Mouse (Mus musculus): ENCODE data around the gene Psors1c2. TPM values are rescaled to one million over a fixed set of nuclear protein-coding genes. Genes with fewer than 3 reads are reported as not detected.

The Psors1c2 gene
- polyA plus RNA-seq, 1 experiment from 2014 or later, result 1.3 TPM

GRCm38 (mm10) chr17:35526644-35527043 is 6.4 kb upstream of the Psors1c2 start:
- Histone ChIP-seq H3K36me3 (peaks cover 81% of the 10 kb centered on the region), H3K4me2 (no peak overlapping the region), H3K9ac (no peak overlapping the region), H3K9me3 (no peaks in the 10 kb centered on the region), H3K27ac (no peak overlapping the region), H3K27me3 (no peaks in the 10 kb centered on the region), H3K4me1 (no peaks in the 10 kb centered on the region), H3K4me3 (no peak overlapping the region)
- 78% methylated on average over 8 of the region's 8 CpGs for WGBS
- no peak for ATAC-seq (ENCODE audit: insufficient number of reproducible peaks, low FRiP score, low TSS enrichment, low read depth)

GRCm38 (mm10) chr17:35532360-35532759 is 641 bp upstream of the Psors1c2 start:
- Histone ChIP-seq H3K9me3 (no peaks in the 10 kb centered on the region), H3K27me3 (no peaks in the 10 kb centered on the region), H3K4me3 (no peak overlapping the region), H3K4me2 (no peak overlapping the region), H3K9ac (no peak overlapping the region), H3K27ac (no peak overlapping the region), H3K36me3 (peaks cover 31% of the 10 kb centered on the region), H3K4me1 (peaks cover 10% of the 10 kb centered on the region)
- WGBS, result 4% methylated on average over 3 of the region's 3 CpGs
- ATAC-seq (ENCODE audit: insufficient number of reproducible peaks, low FRiP score, low TSS enrichment, low read depth), result no peak

DNA sequence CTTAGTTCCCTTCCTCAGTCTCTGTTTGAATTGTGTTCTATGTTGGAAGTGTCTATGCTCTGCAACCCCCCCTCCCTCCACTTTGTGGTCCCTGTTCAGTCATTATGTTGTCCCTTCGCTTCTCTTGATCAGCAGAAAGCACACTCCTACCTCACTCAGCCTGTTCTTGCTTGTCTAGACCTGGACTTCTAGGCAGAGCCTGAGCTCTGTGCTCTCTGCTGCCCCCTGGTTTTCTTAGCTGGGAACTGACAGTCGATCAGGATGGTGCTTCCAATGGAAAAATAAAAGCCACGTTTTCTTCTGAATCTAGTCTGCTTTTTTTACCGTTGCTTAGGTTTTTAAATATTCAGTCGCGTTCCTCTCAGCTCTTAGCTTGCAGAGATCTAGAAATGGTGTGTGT is 1.3 kb downstream of the Psors1c2 start:
- H3K27me3 ChIP-seq, result no peaks in the 10 kb centered on the region
- WGBS, result 9% methylated on average over 6 of the region's 6 CpGs
- H3K36me3 ChIP-seq, result peaks cover 16% of the 10 kb centered on the region
- no peak overlapping the region for H3K9ac ChIP-seq
- no peak overlapping the region for H3K27ac ChIP-seq
- no peak for ATAC-seq (ENCODE audit: insufficient number of reproducible peaks, low FRiP score, low TSS enrichment, low read depth)
- peaks cover 10% of the 10 kb centered on the region for H3K4me1 ChIP-seq
- H3K4me3 ChIP-seq, result no peak overlapping the region
- no peak overlapping the region for H3K4me2 ChIP-seq
- no peaks in the 10 kb centered on the region for H3K9me3 ChIP-seq

GRCm38 (mm10) chr17:35537421-35537820 is 4.4 kb downstream of the Psors1c2 start:
- H3K27me3 ChIP-seq, result no peaks in the 10 kb centered on the region
- no peaks in the 10 kb centered on the region for H3K36me3 ChIP-seq
- 57% methylated on average over 4 of the region's 4 CpGs for WGBS
- H3K4me2 ChIP-seq, result no peak overlapping the region
- ATAC-seq (ENCODE audit: insufficient number of reproducible peaks, low FRiP score, low TSS enrichment, low read depth), result no peak
- H3K27ac ChIP-seq, result no peak overlapping the region
- H3K4me3 ChIP-seq, result no peak overlapping the region
- peaks cover 10% of the 10 kb centered on the region for H3K4me1 ChIP-seq
- no peak overlapping the region for H3K9ac ChIP-seq
- H3K9me3 ChIP-seq, result no peaks in the 10 kb centered on the region

GRCm38 (mm10) chr17:35538476-35538875 is 5.5 kb downstream of the Psors1c2 start:
- WGBS, result 71% methylated on average over 1 of the region's 1 CpGs
- Histone ChIP-seq H3K4me3 (no peak overlapping the region), H3K4me1 (0 out of 2 replicates have a peak, but pooled peaks cover 5% of the 10 kb centered on the region), H3K9me3 (no peaks in the 10 kb centered on the region), H3K4me2 (no peak overlapping the region), H3K27ac (no peak overlapping the region), H3K9ac (no peak overlapping the region), H3K36me3 (no peaks in the 10 kb centered on the region), H3K27me3 (no peaks in the 10 kb centered on the region)
- no peak for ATAC-seq (ENCODE audit: insufficient number of reproducible peaks, low FRiP score, low TSS enrichment, low read depth)

DNA sequence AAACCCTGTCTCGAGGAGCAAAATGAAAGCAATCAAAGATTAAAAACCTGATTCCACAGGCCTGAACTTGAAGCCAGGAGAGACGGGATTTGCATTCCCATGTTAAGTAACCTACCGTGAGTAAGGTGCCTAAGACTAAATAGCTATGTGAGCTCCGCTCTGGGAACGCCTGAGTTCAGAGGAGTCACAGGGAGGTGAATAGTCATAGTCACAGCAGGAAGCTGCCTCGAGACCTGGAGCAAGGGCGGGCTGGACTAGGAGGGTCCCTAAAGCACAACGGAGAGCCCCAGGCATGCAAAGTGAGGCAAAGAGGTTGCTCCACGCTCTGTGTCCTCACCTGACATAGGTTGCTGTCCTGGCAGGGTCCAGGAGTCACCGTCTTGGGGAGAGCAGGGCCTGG is 6.5 kb downstream of the Psors1c2 start:
- H3K9ac ChIP-seq, result no peak overlapping the region
- no peaks in the 10 kb centered on the region for H3K36me3 ChIP-seq
- H3K4me1 ChIP-seq, result no peaks in the 10 kb centered on the region
- H3K27me3 ChIP-seq, result no peaks in the 10 kb centered on the region
- no peak for ATAC-seq (ENCODE audit: insufficient number of reproducible peaks, low FRiP score, low TSS enrichment, low read depth)
- no peak overlapping the region for H3K4me3 ChIP-seq
- no peak overlapping the region for H3K27ac ChIP-seq
- 44% methylated on average over 10 of the region's 10 CpGs for WGBS
- no peaks in the 10 kb centered on the region for H3K9me3 ChIP-seq
- no peak overlapping the region for H3K4me2 ChIP-seq

DNA sequence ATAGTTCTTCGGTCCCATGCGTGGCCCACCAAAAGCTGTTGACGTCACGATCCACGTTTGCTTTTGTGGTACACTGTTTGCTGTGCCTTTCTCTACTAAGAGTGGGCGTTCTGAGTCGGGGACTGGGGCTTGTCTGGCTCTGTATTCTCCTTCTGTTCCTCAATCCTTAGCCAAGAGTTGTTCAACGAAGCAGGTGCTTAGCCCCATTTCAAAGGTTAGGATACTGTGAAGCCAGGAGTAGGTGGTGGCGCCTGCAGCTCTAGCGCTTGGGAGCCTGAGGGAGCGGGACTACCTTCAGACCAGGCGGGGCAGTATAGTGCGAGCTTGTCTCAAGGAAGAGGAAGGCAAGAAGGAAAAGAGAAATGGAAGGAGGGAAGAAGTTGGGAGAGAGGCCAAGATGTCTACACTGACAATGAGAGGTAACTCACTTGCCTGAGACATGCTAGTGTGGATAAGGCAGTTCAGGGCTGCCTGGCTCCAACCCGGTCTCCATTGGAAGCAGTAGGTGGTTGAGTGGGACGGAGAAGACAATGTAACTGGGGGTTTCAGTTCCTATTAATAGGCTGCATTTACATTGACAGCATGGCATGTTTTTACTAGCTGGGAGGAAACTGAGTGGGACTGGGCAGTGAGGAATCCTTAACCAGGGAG is 9.9 kb downstream of the Psors1c2 start:
- Histone ChIP-seq H3K9ac (no peak overlapping the region), H3K27ac (no peak overlapping the region), H3K36me3 (no peaks in the 10 kb centered on the region), H3K9me3 (no peaks in the 10 kb centered on the region), H3K27me3 (no peaks in the 10 kb centered on the region), H3K4me2 (no peak overlapping the region), H3K4me3 (no peak overlapping the region), H3K4me1 (no peaks in the 10 kb centered on the region; the same call in 1 of the 2 replicates)
- ATAC-seq (ENCODE audit: insufficient number of reproducible peaks, low FRiP score, low TSS enrichment, low read depth), result no peak
- 83% methylated on average over 15 of the region's 15 CpGs for WGBS

DNA sequence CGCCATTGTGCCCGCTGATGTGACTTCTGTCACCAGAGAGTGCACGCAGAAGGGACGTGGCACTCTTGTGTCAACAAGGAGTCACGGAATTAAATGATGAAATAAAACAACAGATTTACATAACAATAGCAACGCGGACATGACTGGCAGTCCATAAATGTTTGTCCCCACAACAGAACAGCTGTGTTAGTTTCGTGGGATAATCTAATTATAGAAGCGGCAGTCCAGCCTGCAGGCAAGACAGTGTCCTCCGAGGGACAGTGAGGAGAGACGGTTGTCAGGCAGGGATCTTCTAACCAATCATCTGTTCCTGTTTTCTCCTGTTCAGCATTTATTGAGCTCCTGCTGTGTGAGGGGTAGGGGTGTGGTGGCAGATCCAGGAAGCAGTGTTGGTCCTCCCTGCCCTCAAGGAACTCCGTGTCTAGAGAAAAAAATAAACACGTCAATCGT is 10.4 kb downstream of the Psors1c2 start:
- no peak for ATAC-seq (ENCODE audit: insufficient number of reproducible peaks, low FRiP score, low TSS enrichment, low read depth)
- H3K4me2 ChIP-seq, result no peak overlapping the region
- no peak overlapping the region for H3K27ac ChIP-seq
- H3K9me3 ChIP-seq, result no peaks in the 10 kb centered on the region
- WGBS, result 56% methylated on average over 14 of the region's 14 CpGs
- H3K36me3 ChIP-seq, result no peaks in the 10 kb centered on the region
- no peaks in the 10 kb centered on the region for H3K27me3 ChIP-seq
- no peak overlapping the region for H3K9ac ChIP-seq
- no peak overlapping the region for H3K4me3 ChIP-seq
- no peaks in the 10 kb centered on the region; the same call in 1 of the 2 replicates for H3K4me1 ChIP-seq

DNA sequence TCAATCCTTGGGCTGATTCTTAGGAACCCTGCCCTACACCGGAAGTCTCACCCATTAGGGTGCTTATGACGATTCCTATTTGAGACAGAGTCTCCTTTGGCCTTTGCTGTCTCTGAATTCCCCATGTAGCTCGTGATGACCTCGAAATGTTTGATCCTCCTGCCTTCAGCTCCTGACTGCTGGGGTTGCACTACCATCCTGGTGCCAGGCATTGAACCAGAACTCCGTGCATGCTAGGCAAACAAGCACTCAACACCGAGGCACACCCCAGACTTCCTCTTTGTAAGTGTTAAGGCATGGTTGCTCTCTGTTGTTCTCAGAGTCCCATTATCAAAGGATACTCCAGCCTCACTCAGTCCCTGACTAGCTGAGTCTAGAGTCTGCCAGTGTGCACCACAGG is 11.0 kb downstream of the Psors1c2 start:
- no peak overlapping the region for H3K27ac ChIP-seq
- H3K4me3 ChIP-seq, result no peak overlapping the region
- ATAC-seq (ENCODE audit: insufficient number of reproducible peaks, low FRiP score, low TSS enrichment, low read depth), result no peak
- no peaks in the 10 kb centered on the region for H3K36me3 ChIP-seq
- H3K9ac ChIP-seq, result no peak overlapping the region
- H3K27me3 ChIP-seq, result no peaks in the 10 kb centered on the region
- WGBS, result 84% methylated on average over 6 of the region's 6 CpGs
- no peak overlapping the region for H3K4me2 ChIP-seq
- no peaks in the 10 kb centered on the region for H3K9me3 ChIP-seq
- H3K4me1 ChIP-seq, result no peaks in the 10 kb centered on the region; the same call in 1 of the 2 replicates

GRCm38 (mm10) chr17:35544680-35545079 is 11.7 kb downstream of the Psors1c2 start:
- Histone ChIP-seq H3K27me3 (no peaks in the 10 kb centered on the region), H3K4me2 (no peak overlapping the region), H3K27ac (no peak overlapping the region), H3K4me1 (peaks cover 4% of the 10 kb centered on the region), H3K4me3 (no peak overlapping the region), H3K9ac (no peak overlapping the region), H3K9me3 (no peaks in the 10 kb centered on the region), H3K36me3 (no peaks in the 10 kb centered on the region)
- 35% methylated on average over 6 of the region's 6 CpGs for whole genome bisulfite sequencing
- ATAC-seq (ENCODE audit: insufficient number of reproducible peaks, low FRiP score, low TSS enrichment, low read depth), result no peak

DNA sequence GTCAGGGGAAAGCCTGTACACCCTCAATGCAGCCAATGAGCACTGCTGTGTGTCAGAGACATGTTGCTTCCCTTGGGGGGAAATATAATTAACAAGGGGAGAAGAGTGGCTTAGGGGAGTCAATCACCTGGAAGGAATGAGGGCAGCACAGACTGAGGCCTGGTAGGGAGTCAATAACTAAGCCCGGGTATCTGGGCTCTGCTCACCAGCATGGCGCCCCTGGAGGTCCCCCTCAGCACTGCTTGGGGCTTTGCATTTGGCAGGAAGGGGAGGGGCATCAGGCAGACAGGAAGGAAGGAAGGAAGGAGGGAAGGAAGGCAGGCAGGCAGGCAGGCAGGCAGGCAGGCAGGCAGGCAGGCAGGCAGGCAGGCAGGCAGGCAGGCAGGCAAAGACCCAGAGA is 14.5 kb downstream of the Psors1c2 start:
- H3K36me3 ChIP-seq, result no peaks in the 10 kb centered on the region
- H3K4me2 ChIP-seq, result no peak overlapping the region
- H3K27me3 ChIP-seq, result no peaks in the 10 kb centered on the region
- H3K9me3 ChIP-seq, result no peaks in the 10 kb centered on the region
- H3K9ac ChIP-seq, result no peak overlapping the region
- no peak for ATAC-seq (ENCODE audit: insufficient number of reproducible peaks, low FRiP score, low TSS enrichment, low read depth)
- WGBS, result 47% methylated on average over 2 of the region's 2 CpGs
- no peak overlapping the region for H3K27ac ChIP-seq
- no peak overlapping the region for H3K4me3 ChIP-seq
- peaks cover 6% of the 10 kb centered on the region for H3K4me1 ChIP-seq

DNA sequence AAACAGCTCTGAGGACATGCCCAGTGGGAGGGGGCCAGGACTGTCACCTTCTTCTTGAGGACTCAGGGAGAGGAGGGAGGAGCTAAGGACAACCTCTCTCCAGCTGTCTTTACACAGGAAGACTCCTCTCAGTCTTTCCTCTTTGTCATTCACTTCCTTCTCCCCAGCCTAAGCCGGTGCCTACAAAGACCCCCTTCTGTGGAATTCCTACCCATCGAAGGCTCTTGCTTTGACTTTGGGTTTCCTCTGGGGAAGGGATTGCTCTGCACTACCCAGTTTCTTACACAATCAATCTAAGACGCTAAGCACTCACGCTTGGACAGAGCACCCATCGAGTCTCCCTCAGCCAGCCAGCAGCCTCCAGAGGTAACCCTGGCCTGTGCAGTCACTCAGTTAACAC is 15.6 kb downstream of the Psors1c2 start:
- Histone ChIP-seq H3K4me2 (no peak overlapping the region), H3K4me1 (peaks cover 6% of the 10 kb centered on the region), H3K27ac (no peak overlapping the region), H3K27me3 (no peaks in the 10 kb centered on the region), H3K9me3 (no peaks in the 10 kb centered on the region), H3K36me3 (no peaks in the 10 kb centered on the region), H3K9ac (no peak overlapping the region), H3K4me3 (no peak overlapping the region)
- no peak for ATAC-seq (ENCODE audit: insufficient number of reproducible peaks, low FRiP score, low TSS enrichment, low read depth)
- 31% methylated on average over 5 of the region's 5 CpGs for WGBS

Data from limb, embryonic 15.5 days (tissue).